Mouse (Mus musculus) midbrain, embryonic 15.5 days (tissue): ENCODE data around the gene Snx30. TPM values are rescaled to one million over a fixed set of nuclear protein-coding genes. Genes with fewer than 3 reads are reported as not detected.
A peak's percentile ranks its signal among the peaks of the same experiment; 100 is the strongest.

Experiments
- ATAC-seq: fragments of 200-750 bp; cut with Nextera tagmentation; replicated peaks from 2 replicates; pipeline ENCODE4 v1.8.0; 2017; ENCODE audit warnings: moderate TSS enrichment
- H3K27ac ChIP-seq: fragments of 300-500 bp; sonication (generic); 2 replicates; pipeline ENCODE4 v1.5.1; 2015; ENCODE audit warnings: mild to moderate bottlenecking, inconsistent platforms
- H3K27me3 ChIP-seq: fragments of 300-500 bp; sonication (generic); replicated peaks from 2 replicates; pipeline ENCODE4 v1.6.1; 2015; ENCODE audit warnings: inconsistent platforms
- H3K36me3 ChIP-seq: fragments of 300-500 bp; sonication (generic); replicated peaks from 2 replicates; pipeline ENCODE4 v1.6.1; 2015; ENCODE audit warnings: inconsistent platforms
- H3K4me1 ChIP-seq: fragments of 300-500 bp; sonication (generic); 2 replicates; pipeline ENCODE4 v1.6.1; 2015; ENCODE audit warnings: inconsistent platforms
- H3K4me2 ChIP-seq: fragments of 300-500 bp; sonication (generic); 2 replicates; pipeline ENCODE4 v1.6.1; 2015; ENCODE audit warnings: inconsistent platforms, mild to moderate bottlenecking, moderate library complexity
- H3K4me3 ChIP-seq: fragments of 300-500 bp; sonication (generic); 2 replicates; pipeline ENCODE4 v1.5.1; 2015; ENCODE audit warnings: mild to moderate bottlenecking, inconsistent platforms
- H3K9ac ChIP-seq: fragments of 300-500 bp; sonication (generic); 2 replicates; pipeline ENCODE4 v1.6.1; 2015; ENCODE audit warnings: mild to moderate bottlenecking, inconsistent platforms
- H3K9me3 ChIP-seq: fragments of 300-500 bp; sonication (generic); 2 replicates; pipeline ENCODE4 v1.6.1; 2016; ENCODE audit warnings: inconsistent platforms
- WGBS: fragments of 180-500 bp; shearing (Covaris S2); methylation state at CpG from one replicate; pipeline ENCODE4 v1.1.7; 2015; ENCODE audit warnings: mixed read lengths; 5-methylcytosine and 5-hydroxymethylcytosine counted together
- polyA plus RNA-seq: library from polyadenylated mRNA; unstranded; fragments of >200 nt; fragmentation: Nextera tagmentation; extraction: Ambion mirVana; gene quantifications from 2 replicates; pipeline ENCODE4 v1.2.1, GENCODE M21; 2015

The Snx30 gene
- polyA plus RNA-seq, 1 experiment from 2014 or later = 22.4 TPM

DNA sequence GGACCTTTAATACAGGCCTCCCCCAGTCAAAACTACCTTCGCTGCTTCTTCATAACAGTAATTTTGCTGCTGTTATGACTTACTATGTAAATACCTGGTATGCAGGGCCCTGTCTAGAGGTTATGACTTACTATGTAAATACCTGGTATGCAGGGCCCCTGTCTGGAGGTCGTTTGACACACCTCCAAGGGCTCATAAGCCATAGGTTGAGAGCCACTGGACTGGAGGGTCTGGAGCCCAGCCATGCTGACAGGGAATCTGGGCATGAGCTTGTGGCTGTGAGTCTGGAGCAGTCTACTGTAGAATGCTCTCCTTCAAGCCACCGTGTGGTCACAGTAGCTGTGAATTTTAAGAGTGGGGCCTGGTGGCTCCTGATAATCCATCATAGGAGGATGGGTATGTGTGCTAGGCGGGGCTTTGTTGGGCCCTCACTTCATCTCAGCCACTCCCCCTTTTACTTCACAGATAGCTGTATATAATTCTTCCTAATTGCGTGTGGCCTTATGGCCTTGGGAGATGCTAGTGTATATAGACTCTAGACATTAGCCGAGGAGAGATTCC is 78.6 kb downstream of the Snx30 start:
- H3K27me3 ChIP-seq = no peaks in the 10 kb centered on the region
- no peak overlapping the region for H3K4me2 ChIP-seq
- WGBS = 87% methylated on average over 6 of the region's 6 CpGs
- H3K4me1 ChIP-seq = no peaks in the 10 kb centered on the region
- H3K4me3 ChIP-seq = no peak overlapping the region
- H3K9me3 ChIP-seq = no peaks in the 10 kb centered on the region
- peaks cover 6% of the 10 kb centered on the region; the same call in 1 of the 2 replicates for H3K36me3 ChIP-seq
- ATAC-seq = no peak
- no peak overlapping the region for H3K9ac ChIP-seq
- H3K27ac ChIP-seq = no peak overlapping the region

DNA sequence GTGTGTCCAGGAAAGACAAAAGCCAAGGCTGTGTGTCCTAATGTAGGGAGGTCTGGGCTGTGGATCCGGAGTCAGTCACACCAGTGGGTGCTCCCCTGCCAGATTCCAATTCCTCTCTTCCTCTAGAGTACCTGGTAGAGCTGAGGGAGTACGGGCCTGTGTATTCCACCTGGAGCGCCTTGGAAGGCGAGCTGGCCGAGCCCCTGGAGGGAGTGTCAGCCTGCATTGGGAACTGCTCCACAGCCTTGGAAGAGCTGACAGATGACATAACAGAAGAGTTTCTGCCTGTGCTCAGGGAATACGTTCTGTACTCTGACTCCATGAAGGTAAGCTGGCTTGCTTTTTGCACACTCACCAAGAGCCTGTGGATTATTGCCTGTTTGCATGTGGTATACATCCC is 80.6 kb downstream of the Snx30 start:
- 93% methylated on average over 6 of the region's 6 CpGs for WGBS
- H3K4me3 ChIP-seq = no peak overlapping the region

GRCm38 (mm10) chr4:59887011-59887410 is 81.4 kb downstream of the Snx30 start:
- ATAC-seq = no peak
- no peaks in the 10 kb centered on the region for H3K27me3 ChIP-seq
- no peaks in the 10 kb centered on the region for H3K4me1 ChIP-seq
- H3K4me3 ChIP-seq = no peak overlapping the region
- H3K9me3 ChIP-seq = no peaks in the 10 kb centered on the region
- H3K4me2 ChIP-seq = no peak overlapping the region
- 88% methylated on average over 5 of the region's 5 CpGs for WGBS
- H3K27ac ChIP-seq = no peak overlapping the region
- no peak overlapping the region for H3K9ac ChIP-seq
- peaks cover 6% of the 10 kb centered on the region; the same call in 1 of the 2 replicates for H3K36me3 ChIP-seq

More for the DNA sequence above, 80.6 kb downstream of the Snx30 start:
- Histone ChIP-seq H3K4me2 (no peak overlapping the region), H3K9me3 (no peaks in the 10 kb centered on the region), H3K27me3 (no peaks in the 10 kb centered on the region), H3K4me1 (no peaks in the 10 kb centered on the region), H3K36me3 (peaks cover 6% of the 10 kb centered on the region; the same call in 1 of the 2 replicates), H3K27ac (no peak overlapping the region), H3K9ac (no peak overlapping the region)
- no peak for ATAC-seq

DNA sequence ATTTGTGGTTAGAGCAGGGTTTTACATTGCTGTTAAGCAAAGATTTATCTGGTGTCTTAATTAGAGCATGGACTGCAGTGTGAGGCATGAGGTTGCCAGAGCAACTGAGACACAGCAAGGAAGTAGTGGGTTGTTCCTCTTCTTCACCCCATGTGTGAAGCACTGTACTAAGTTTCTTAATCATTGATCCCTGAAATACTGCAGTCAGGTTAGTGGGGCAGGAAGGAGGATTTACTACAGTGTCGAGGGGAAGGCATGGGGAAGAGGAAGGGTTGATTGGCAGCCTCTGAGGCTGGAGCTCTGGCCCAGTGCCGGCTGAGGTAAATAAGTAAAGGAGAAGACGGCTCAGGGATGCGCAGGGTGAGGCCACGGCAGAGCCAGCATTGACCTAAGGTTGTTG is 82.4 kb downstream of the Snx30 start:
- Histone ChIP-seq H3K4me1 (no peaks in the 10 kb centered on the region), H3K9me3 (no peaks in the 10 kb centered on the region), H3K27ac (no peak overlapping the region), H3K9ac (no peak overlapping the region), H3K4me2 (no peak overlapping the region), H3K36me3 (0 out of 2 replicates have a peak, but pooled peaks cover 4% of the 10 kb centered on the region), H3K27me3 (no peaks in the 10 kb centered on the region), H3K4me3 (no peak overlapping the region)
- no peak for ATAC-seq
- 84% methylated on average over 5 of the region's 5 CpGs for WGBS

DNA sequence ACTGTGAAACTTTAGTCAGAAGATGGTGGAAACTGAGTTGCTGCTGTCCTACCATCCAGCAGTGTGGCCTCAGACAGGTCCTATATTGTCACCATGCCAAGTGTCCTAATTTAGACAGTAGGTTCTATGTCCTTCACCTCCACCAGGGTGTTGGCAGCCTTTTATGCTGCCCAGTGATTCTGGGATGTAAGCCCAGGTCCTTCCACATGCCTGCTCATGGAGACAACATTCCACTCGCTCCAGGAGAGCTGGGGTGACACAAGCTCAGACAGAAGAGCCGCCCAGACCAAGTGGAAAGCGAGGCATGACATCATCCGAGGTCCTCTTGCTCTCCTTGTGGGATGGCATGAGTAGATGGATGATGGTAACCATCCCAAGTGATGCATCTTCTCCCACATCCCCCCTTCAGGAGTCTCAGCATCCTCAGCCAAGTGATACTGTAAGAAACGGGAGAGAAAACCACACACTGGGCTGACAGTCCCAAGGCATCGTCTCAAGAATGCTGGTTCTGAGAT is 84.5 kb downstream of the Snx30 start:
- ATAC-seq = no peak
- no peak overlapping the region for H3K4me2 ChIP-seq
- no peaks in the 10 kb centered on the region for H3K4me1 ChIP-seq
- H3K27me3 ChIP-seq = no peaks in the 10 kb centered on the region
- H3K36me3 ChIP-seq = peaks cover 4% of the 10 kb centered on the region; the same call in 1 of the 2 replicates
- no peaks in the 10 kb centered on the region for H3K9me3 ChIP-seq
- no peak overlapping the region for H3K4me3 ChIP-seq
- no peak overlapping the region for H3K9ac ChIP-seq
- WGBS = 90% methylated on average over 6 of the region's 6 CpGs
- no peak overlapping the region for H3K27ac ChIP-seq

DNA sequence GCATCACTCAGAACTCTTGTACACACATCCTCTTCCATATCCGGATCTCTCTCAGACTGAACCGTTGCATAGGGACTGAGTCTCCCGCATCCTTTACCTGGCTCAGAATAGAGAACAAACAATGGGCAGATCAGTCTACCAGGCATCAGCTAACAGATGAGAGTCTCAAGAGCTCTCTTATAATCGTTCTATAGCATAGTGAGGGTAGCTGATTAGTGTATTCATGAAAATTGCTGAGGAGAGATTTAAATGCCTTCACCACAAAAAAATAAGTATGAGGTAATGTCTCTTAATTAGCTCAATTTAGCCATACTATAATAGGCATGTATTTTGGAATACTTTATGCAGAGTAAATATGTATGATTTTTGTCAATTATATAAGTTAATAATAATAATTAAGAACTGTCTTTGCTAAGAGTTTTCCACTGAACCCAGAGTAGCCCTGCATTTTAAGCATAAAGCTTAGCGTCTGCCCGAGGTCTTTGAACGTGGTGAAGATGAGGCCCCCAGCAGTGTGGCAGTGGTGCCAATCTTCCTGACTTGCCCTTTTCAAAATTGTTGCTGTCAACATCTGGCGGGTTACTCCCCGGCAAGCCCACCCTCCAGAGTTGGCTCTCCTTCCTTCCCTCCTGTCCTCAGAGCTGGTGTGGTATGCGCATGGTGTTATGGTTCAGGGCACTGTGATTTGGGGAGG is 86.2 kb downstream of the Snx30 start:
- Histone ChIP-seq H3K27me3 (no peaks in the 10 kb centered on the region), H3K4me2 (no peak overlapping the region), H3K4me1 (no peaks in the 10 kb centered on the region), H3K4me3 (no peak overlapping the region), H3K9me3 (no peaks in the 10 kb centered on the region), H3K9ac (no peak overlapping the region), H3K27ac (no peak overlapping the region), H3K36me3 (no peaks in the 10 kb centered on the region; the same call in 1 of the 2 replicates)
- ATAC-seq = 0 out of 2 replicates have a peak, but pooled peaks have one; percentile 28
- WGBS = 85% methylated on average over 10 of the region's 10 CpGs

- no peak overlapping the region for H3K4me3 ChIP-seq
- 90% methylated on average over 5 of the region's 5 CpGs for WGBS
- no peak for ATAC-seq
- H3K4me2 ChIP-seq = no peak overlapping the region
- no peak overlapping the region for H3K27ac ChIP-seq
- H3K27me3 ChIP-seq = no peaks in the 10 kb centered on the region
- H3K9me3 ChIP-seq = no peaks in the 10 kb centered on the region
- no peak overlapping the region for H3K9ac ChIP-seq
- H3K36me3 ChIP-seq = no peaks in the 10 kb centered on the region; the same call in 1 of the 2 replicates
- H3K4me1 ChIP-seq = no peaks in the 10 kb centered on the region
These were observed 87.1 kb downstream of the Snx30 start for GRCm38 (mm10) chr4:59892731-59893130.

DNA sequence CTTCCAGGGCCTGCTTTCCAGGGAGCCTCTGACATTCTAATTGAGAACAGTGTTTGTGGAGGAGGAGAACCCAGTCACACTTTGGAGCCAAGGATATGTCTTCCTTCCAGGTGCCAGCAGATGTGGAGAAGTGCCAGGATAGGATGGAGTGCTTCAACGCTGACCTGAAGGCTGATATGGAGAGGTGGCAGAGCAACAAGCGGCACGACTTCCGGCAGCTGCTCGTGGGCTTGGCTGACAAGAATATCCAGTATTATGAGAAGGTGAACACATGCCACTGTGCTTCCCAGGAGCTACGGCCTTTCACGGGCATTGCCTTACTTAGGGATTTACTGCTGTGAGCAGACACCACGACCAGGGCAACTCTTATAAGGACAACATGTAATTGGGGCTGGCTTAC is 88.8 kb downstream of the Snx30 start:
- H3K4me3 ChIP-seq = no peak overlapping the region
- no peak overlapping the region for H3K9ac ChIP-seq
- no peaks in the 10 kb centered on the region for H3K4me1 ChIP-seq
- H3K36me3 ChIP-seq = peaks cover 3% of the 10 kb centered on the region; the same call in 1 of the 2 replicates
- ATAC-seq = no peak
- WGBS = 91% methylated on average over 8 of the region's 8 CpGs
- H3K27ac ChIP-seq = no peak overlapping the region
- no peak overlapping the region for H3K4me2 ChIP-seq
- H3K27me3 ChIP-seq = no peaks in the 10 kb centered on the region
- no peaks in the 10 kb centered on the region for H3K9me3 ChIP-seq

DNA sequence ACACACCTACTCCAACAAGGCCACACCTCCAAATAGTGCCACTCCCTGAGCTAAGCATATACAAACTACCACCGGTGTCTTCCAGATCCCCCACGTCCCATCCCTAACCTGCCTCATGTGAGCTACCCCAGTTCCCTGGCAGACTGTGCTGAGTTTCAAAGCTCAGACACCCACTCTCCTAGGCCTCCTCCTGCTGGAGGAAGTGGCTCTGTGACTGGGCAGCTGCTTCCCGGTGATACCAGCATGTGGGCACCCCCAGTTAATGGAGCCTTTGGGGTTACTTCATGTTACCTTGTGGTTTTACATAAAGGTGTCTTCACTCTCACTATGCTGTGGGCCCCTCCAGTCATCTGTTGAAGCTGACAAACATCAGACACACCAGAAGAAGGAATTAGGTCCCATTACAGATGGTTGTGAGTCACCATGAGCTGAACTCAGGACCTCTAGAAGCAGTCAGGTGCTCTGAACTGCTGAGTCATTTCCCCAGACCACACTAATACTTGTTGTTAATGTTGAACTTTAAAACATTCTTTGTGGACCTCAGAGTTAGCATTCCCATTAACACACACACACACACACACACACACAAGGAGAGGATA is 89.4 kb downstream of the Snx30 start:
- ATAC-seq = no peak
- 96% methylated on average over 3 of the region's 3 CpGs for WGBS
- H3K36me3 ChIP-seq = peaks cover 3% of the 10 kb centered on the region; the same call in 1 of the 2 replicates

DNA sequence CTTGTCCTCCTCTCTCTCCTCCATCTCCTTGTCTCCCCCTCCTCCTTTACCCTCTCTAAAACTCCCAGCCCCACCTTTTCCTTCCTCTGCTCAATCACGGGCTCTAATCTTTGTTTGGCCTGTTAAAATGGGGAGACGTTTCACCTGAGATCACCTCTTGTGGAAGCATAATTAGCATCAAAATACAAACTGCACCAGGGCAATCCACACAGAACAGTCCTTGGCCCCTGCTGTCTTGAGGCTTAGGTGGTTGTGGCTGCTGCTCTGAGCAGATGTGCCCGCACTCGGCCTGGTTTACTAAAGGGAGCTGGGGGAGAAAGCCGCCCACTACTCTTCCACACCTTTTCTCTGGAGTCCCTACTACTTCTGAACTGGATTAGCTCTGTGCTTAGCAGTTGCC is 90.4 kb downstream of the Snx30 start:
- no peaks in the 10 kb centered on the region for H3K4me1 ChIP-seq
- H3K9me3 ChIP-seq = no peaks in the 10 kb centered on the region
- no peak overlapping the region for H3K9ac ChIP-seq
- H3K27me3 ChIP-seq = no peaks in the 10 kb centered on the region
- 65% methylated on average over 5 of the region's 5 CpGs for WGBS
- no peak for ATAC-seq
- no peak overlapping the region for H3K4me2 ChIP-seq
- no peak overlapping the region for H3K4me3 ChIP-seq
- peaks cover 3% of the 10 kb centered on the region; the same call in 1 of the 2 replicates for H3K36me3 ChIP-seq
- H3K27ac ChIP-seq = no peak overlapping the region

More for the DNA sequence above, 89.4 kb downstream of the Snx30 start:
- no peaks in the 10 kb centered on the region for H3K27me3 ChIP-seq
- no peak overlapping the region for H3K27ac ChIP-seq
- H3K4me1 ChIP-seq = no peaks in the 10 kb centered on the region
- H3K4me3 ChIP-seq = no peak overlapping the region
- H3K4me2 ChIP-seq = no peak overlapping the region
- no peaks in the 10 kb centered on the region for H3K9me3 ChIP-seq
- no peak overlapping the region for H3K9ac ChIP-seq

DNA sequence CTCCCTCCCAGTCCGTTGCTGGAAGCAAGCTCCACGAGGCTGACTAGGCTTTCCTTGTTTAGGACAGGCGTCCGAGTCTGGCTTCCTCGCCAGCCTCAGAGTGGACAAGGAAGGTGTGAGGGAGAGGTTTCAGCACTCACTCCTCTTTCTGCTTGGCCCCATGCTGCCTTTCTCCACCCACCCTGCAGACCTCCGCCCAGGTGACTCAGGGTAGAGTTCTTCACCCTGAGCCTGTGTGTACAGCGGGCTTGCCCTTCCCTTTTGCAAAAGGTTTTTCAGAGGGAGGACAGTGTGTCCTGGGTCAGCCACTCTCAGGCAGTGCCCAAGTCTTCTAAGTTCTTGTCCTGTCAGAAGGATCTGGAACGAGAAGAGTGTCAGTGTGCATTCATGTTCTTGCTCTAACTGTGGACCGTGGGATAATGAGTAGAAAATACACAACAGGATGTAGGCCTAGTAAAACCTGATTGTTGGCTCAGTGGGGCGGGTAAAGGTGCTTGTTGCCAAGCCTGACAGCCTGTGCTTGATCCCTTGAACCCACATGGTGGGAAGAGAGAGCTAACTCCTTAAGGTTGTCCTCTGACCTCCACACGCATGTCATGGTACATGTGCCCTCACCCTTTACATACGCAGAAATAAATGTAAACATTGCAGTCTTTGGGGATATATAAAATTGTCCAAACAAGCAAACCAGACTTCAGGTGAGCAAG is 92.3 kb downstream of the Snx30 start:
- no peak overlapping the region for H3K4me3 ChIP-seq
- ATAC-seq = no peak
- H3K9me3 ChIP-seq = no peaks in the 10 kb centered on the region
- H3K27me3 ChIP-seq = no peaks in the 10 kb centered on the region
- 90% methylated on average over 12 of the region's 12 CpGs for WGBS
- H3K36me3 ChIP-seq = peaks cover 3% of the 10 kb centered on the region; the same call in 1 of the 2 replicates
- no peak overlapping the region for H3K4me2 ChIP-seq
- H3K27ac ChIP-seq = no peak overlapping the region
- no peaks in the 10 kb centered on the region for H3K4me1 ChIP-seq
- H3K9ac ChIP-seq = no peak overlapping the region

- Histone ChIP-seq H3K36me3 (peaks cover 3% of the 10 kb centered on the region; the same call in 1 of the 2 replicates), H3K9me3 (no peaks in the 10 kb centered on the region), H3K27ac (no peak overlapping the region), H3K9ac (no peak overlapping the region), H3K4me1 (no peaks in the 10 kb centered on the region), H3K4me3 (no peak overlapping the region), H3K27me3 (no peaks in the 10 kb centered on the region), H3K4me2 (no peak overlapping the region)
- 91% methylated on average over 9 of the region's 9 CpGs for WGBS
- ATAC-seq = no peak
These were observed 92.9 kb downstream of the Snx30 start for GRCm38 (mm10) chr4:59898521-59898919.
